In genomic region chr11:61744460-61744859, GRCm38 (mm10) we compare ENCODE assay signal across 14 mouse cellular contexts. TPM values are rescaled to one million over a fixed set of nuclear protein-coding genes. Genes with fewer than 3 reads are reported as not detected.
DNase-seq lines count a peak whose midpoint lies in the region; ATAC-seq and TF ChIP-seq lines count a peak whose summit lies in the region.
"Had no signal": no experiment of that assay in that cellular context is flagged by ENCODE, and none has a peak within 500 bp of the region (broad histone marks: within the 10 kb centered on the region; RNA-seq: fewer than 3 reads in every experiment).

No protein-coding gene starts in this region.

- no peaks in the 10 kb centered on the region for H3K4me1 ChIP-seq in intestine, postnatal 0 days (replicated peaks; ENCODE audit: control insufficient read depth, insufficient read depth, low read length)
- no peaks in the 10 kb centered on the region for H3K4me1 ChIP-seq in intestine, embryonic 16.5 days (ENCODE audit: control insufficient read depth, insufficient read depth, low read length)
- no peaks in the 10 kb centered on the region for H3K4me1 ChIP-seq in heart, embryonic 12.5 days (replicated peaks)
- H3K4me1 ChIP-seq: hindbrain, embryonic 15.5 days; lung, embryonic 15.5 days; neural tube, embryonic 15.5 days had no signal

- CTCF ChIA-PET in Patski (lab: Charles Lee): interaction anchor here (1.8 kb wide), 1 partner anchor 30 kb away, joined by 5 read pairs; no protein-coding TSS in a partner anchor

- 66% methylated on average over 3 of the region's 3 CpGs for WGBS in intestine, postnatal 0 days
- WGBS in intestine, embryonic 16.5 days: 72% methylated on average over 3 of the region's 3 CpGs
- WGBS in heart, embryonic 12.5 days: 69% methylated on average over 3 of the region's 3 CpGs

- no peak overlapping the region for H3K27ac ChIP-seq in intestine, postnatal 0 days (ENCODE audit: low read depth, low read length)
- H3K27ac ChIP-seq in intestine, embryonic 16.5 days (ENCODE audit: low read length): no peak overlapping the region
- no peak overlapping the region for H3K27ac ChIP-seq in heart, embryonic 12.5 days (ENCODE audit: poor library complexity, severe bottlenecking)
- H3K27ac ChIP-seq: hindbrain, embryonic 15.5 days; lung, embryonic 15.5 days; neural tube, embryonic 15.5 days had no signal

- H3K27me3 ChIP-seq in intestine, postnatal 0 days (replicated peaks; ENCODE audit: control insufficient read depth, insufficient read depth, low read length): no peaks in the 10 kb centered on the region
- H3K27me3 ChIP-seq in intestine, embryonic 16.5 days (replicated peaks; ENCODE audit: control insufficient read depth, insufficient read depth, low read length): no peaks in the 10 kb centered on the region
- no peaks in the 10 kb centered on the region for H3K27me3 ChIP-seq in Patski
- H3K27me3 ChIP-seq in splenic B cell, adult 2 months (ENCODE audit: control insufficient read depth, insufficient read depth, low read length, poor library complexity, severe bottlenecking): no peaks in the 10 kb centered on the region
- no peaks in the 10 kb centered on the region for H3K27me3 ChIP-seq in heart, embryonic 12.5 days (replicated peaks)
- H3K27me3 ChIP-seq: hindbrain, embryonic 15.5 days; lung, embryonic 15.5 days; neural tube, embryonic 15.5 days had no signal

- peak; percentile 49 for TF ChIP-seq CTCF in intestine, postnatal 0 days (IDR thresholded peaks at IDR 0.05; ENCODE audit: low read depth)
- peak; percentile 44 for TF ChIP-seq CTCF in Patski (IDR thresholded peaks at IDR 0.05)

- H3K9me3 ChIP-seq in intestine, postnatal 0 days (ENCODE audit: control insufficient read depth): no peaks in the 10 kb centered on the region
- no peaks in the 10 kb centered on the region for H3K9me3 ChIP-seq in intestine, embryonic 16.5 days (ENCODE audit: control insufficient read depth, low read length)
- H3K9me3 ChIP-seq in heart, embryonic 12.5 days (replicated peaks): no peaks in the 10 kb centered on the region
- H3K9me3 ChIP-seq: hindbrain, embryonic 15.5 days; lung, embryonic 15.5 days; neural tube, embryonic 15.5 days had no signal

- no peak overlapping the region for H3K9ac ChIP-seq in intestine, postnatal 0 days (ENCODE audit: low read depth, low read length)
- H3K9ac ChIP-seq in intestine, embryonic 16.5 days (ENCODE audit: low read depth, low read length): no peak overlapping the region
- H3K9ac ChIP-seq in heart, embryonic 12.5 days: no peak overlapping the region
- H3K9ac ChIP-seq: hindbrain, embryonic 15.5 days; lung, embryonic 15.5 days; neural tube, embryonic 15.5 days had no signal

- H3K4me2 ChIP-seq in intestine, postnatal 0 days (replicated peaks; ENCODE audit: low read depth): no peak overlapping the region
- no peak overlapping the region for H3K4me2 ChIP-seq in intestine, embryonic 16.5 days (ENCODE audit: low read depth, low read length)
- H3K4me2 ChIP-seq in heart, embryonic 12.5 days: no peak overlapping the region
- H3K4me2 ChIP-seq: heart, embryonic 11.5 days; hindbrain, embryonic 15.5 days; lung, embryonic 15.5 days; neural tube, embryonic 15.5 days had no signal

- DNase-seq in lung, postnatal 10 days: peak; percentile 18
- no peak for DNase-seq in lung, postnatal 4 days
- no peak for DNase-seq in Patski (ENCODE audit: low read depth, low spot score)
- DNase-seq in splenic B cell, adult 2 months (ENCODE audit: low read depth, low spot score): peak; percentile 13
- DNase-seq: cerebellum, postnatal 36 days; kidney, postnatal 25 days had no signal

- ATAC-seq in intestine, postnatal 0 days: no peak
- ATAC-seq in intestine, embryonic 16.5 days: no peak
- no peak for ATAC-seq in Patski
- no peak for ATAC-seq in heart, embryonic 12.5 days (ENCODE audit: insufficient number of reproducible peaks, low FRiP score)

- POLR2A ChIA-PET in Patski (lab: Charles Lee): no interaction called here

- in situ Hi-C loops in Patski (cut with MboI; ENCODE audit: low pct_unique_long_range_greater_than_20kb): no loop called here

- H3K4me3 ChIP-seq in intestine, postnatal 0 days (ENCODE audit: low read depth, low read length): no peak overlapping the region
- no peak overlapping the region for H3K4me3 ChIP-seq in intestine, embryonic 16.5 days (ENCODE audit: low read length)
- no peak overlapping the region for H3K4me3 ChIP-seq in heart, embryonic 12.5 days
- H3K4me3 ChIP-seq: hindbrain, embryonic 15.5 days; lung, embryonic 15.5 days; neural tube, embryonic 15.5 days had no signal

- H3K36me3 ChIP-seq in intestine, postnatal 0 days (ENCODE audit: control insufficient read depth, insufficient read depth): peaks cover 57% of the 10 kb centered on the region
- H3K36me3 ChIP-seq in intestine, embryonic 16.5 days (ENCODE audit: control insufficient read depth, insufficient read depth, low read length): 0 out of 2 replicates have a peak, but pooled peaks cover 7% of the 10 kb centered on the region
- peaks cover 26% of the 10 kb centered on the region for H3K36me3 ChIP-seq in splenic B cell, adult 2 months (ENCODE audit: control insufficient read depth, insufficient read depth, low read length, poor library complexity, severe bottlenecking)
- peaks cover 77% of the 10 kb centered on the region for H3K36me3 ChIP-seq in heart, embryonic 12.5 days

RNA-seq across cellular contexts. Expression of gene Prpsap2, which starts 17.4 kb away (rescaled TPM):
- 15.1 and 16.8 TPM in 2 replicates for polyA plus RNA-seq in intestine, postnatal 0 days (2015; fragmentation: Nextera tagmentation; extraction: Ambion mirVana)
- 25.0 and 26.3 TPM in 2 replicates for polyA plus RNA-seq in intestine, embryonic 16.5 days (2015; fragmentation: Nextera tagmentation; extraction: Ambion mirVana)
- polyA plus RNA-seq in Patski (2021): 32.7 TPM
- polyA plus RNA-seq in heart, embryonic 12.5 days (2016; fragmentation: Nextera tagmentation; extraction: Ambion mirVana): 16.4 and 20.0 TPM in 2 replicates

RNA-seq across cellular contexts. Expression of gene Slc5a10, which starts 23.8 kb away (rescaled TPM):
- polyA plus RNA-seq in intestine, postnatal 0 days (2015; fragmentation: Nextera tagmentation; extraction: Ambion mirVana): 0.08 and 0.13 TPM in 2 replicates
- 0.07 and 0.11 TPM in 2 replicates for polyA plus RNA-seq in intestine, embryonic 16.5 days (2015; fragmentation: Nextera tagmentation; extraction: Ambion mirVana)
- polyA plus RNA-seq in Patski (2021): not detected
- polyA plus RNA-seq in heart, embryonic 12.5 days (2016; fragmentation: Nextera tagmentation; extraction: Ambion mirVana): not detected in 2 replicates
- polyA plus RNA-seq: heart, embryonic 11.5 days; hindbrain, embryonic 15.5 days; lung, embryonic 15.5 days; neural tube, embryonic 15.5 days; stomach, embryonic 14.5 days had no signal

Comparison
In these comparisons a context has a peak if more than half of its experiments do, and no peak if none do; other contexts are left out.
1. DNase-seq: peak in lung, postnatal 10 days (single experiment) and splenic B cell, adult 2 months (single experiment); none in lung, postnatal 4 days (0 of 2) and Patski (single experiment).